ENCODE assay signal across 18 mouse cellular contexts in the genomic region with DNA sequence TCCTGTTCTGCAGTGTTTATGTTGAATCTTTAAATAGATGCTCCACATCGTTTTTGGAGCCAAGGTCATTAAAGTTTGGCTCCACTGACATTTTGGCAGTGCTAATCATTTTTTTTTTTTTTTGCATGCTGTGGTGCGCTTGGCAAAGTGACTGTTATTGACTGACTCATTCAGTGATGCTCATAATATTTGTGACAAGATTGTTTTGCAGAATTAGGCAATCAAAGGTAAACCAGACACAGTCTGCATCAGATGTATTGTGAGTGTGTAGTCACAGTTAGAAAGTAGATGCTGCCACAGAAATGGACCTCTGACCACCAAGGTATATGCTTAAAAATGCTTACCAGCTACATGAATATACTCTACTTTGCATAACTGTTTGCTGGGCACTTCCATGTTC. TPM values are rescaled to one million over a fixed set of nuclear protein-coding genes. Genes with fewer than 3 reads are reported as not detected.
"Had no signal": no experiment of that assay in that cellular context is flagged by ENCODE, and none has a peak within 500 bp of the region (broad histone marks: within the 10 kb centered on the region; RNA-seq: fewer than 3 reads in every experiment).

No protein-coding gene starts in this region.

- H3K4me2 ChIP-seq: lung, embryonic 14.5 days; midbrain, embryonic 12.5 days; neural tube, embryonic 13.5 days; neural tube, embryonic 15.5 days had no signal

- H3K27ac ChIP-seq: midbrain, embryonic 10.5 days; midbrain, embryonic 12.5 days; neural tube, embryonic 13.5 days; neural tube, embryonic 15.5 days had no signal

- H3K4me3 ChIP-seq: midbrain, embryonic 10.5 days; midbrain, embryonic 12.5 days; neural tube, embryonic 13.5 days; neural tube, embryonic 15.5 days had no signal

- DNase-seq: lung, adult 18-20 months; lung, embryonic 14.5 days; lung, postnatal 10 days; lung, postnatal 4 days; midbrain, embryonic 14.5 days; retina, postnatal 1 day; right cerebral cortex, adult 18-20 months; right cerebral cortex, postnatal 25 days; right cerebral cortex, postnatal 4 days; spleen, adult 18-20 months; thymus, adult 18-20 months; thymus, postnatal 14 days; thymus, postnatal 36 days had no signal

- H3K27me3 ChIP-seq: midbrain, embryonic 12.5 days; neural tube, embryonic 13.5 days; neural tube, embryonic 15.5 days had no signal

- H3K36me3 ChIP-seq: midbrain, embryonic 10.5 days; midbrain, embryonic 12.5 days; neural tube, embryonic 13.5 days; neural tube, embryonic 15.5 days had no signal

RNA-seq across cellular contexts. Expression of a gene that starts 21.9 kb away (rescaled TPM):
- total RNA-seq: megakaryocyte-erythroid progenitor cell, adult 5-6 weeks had no signal
